In genomic region chr17:35438885-35439284, GRCm38 (mm10) we compare ENCODE assay signal across 8 mouse cellular contexts. TPM values are rescaled to one million over a fixed set of nuclear protein-coding genes. Genes with fewer than 3 reads are reported as not detected.
DNase-seq lines count a peak whose midpoint lies in the region; ATAC-seq and TF ChIP-seq lines count a peak whose summit lies in the region.
"Not testable (repeated sequence)": the region's sequence is repeated elsewhere in the genome, so short reads cannot be mapped to it uniquely, and the experiment has no call there.

Gene H2-Q7, plus strand, starts transcription at chr17:35439155.

- peak; percentile 91 for ATAC-seq in hindbrain, embryonic 12.5 days (ENCODE audit: low FRiP score)
- peak; percentile 95 for ATAC-seq in neural tube, embryonic 14.5 days (ENCODE audit: low read depth)
- peak; percentile 95 for ATAC-seq in stomach, postnatal 0 days (ENCODE audit: low FRiP score, low TSS enrichment)

- H3K4me2 ChIP-seq in hindbrain, embryonic 12.5 days (replicated peaks) = peak within 1 kb of the TSS; percentile 94
- peak within 1 kb of the TSS; percentile 84 for H3K4me2 ChIP-seq in neural tube, embryonic 14.5 days (ENCODE audit: low read depth, low read length)
- H3K4me2 ChIP-seq in stomach, postnatal 0 days (replicated peaks; ENCODE audit: low read depth) = peak within 1 kb of the TSS; percentile 81

- not testable (repeated sequence) for TF ChIP-seq RAD21 in MEL (IDR thresholded peaks at IDR 0.05; ENCODE audit: low read depth, low read length)

- not testable (repeated sequence) for H3K4me1 ChIP-seq in MEL (ENCODE audit: control insufficient read depth in 1 of 2, insufficient read depth in 2 of 2, low read length in 2 of 2); hindbrain, embryonic 12.5 days; lung, adult 2 months (ENCODE audit: control insufficient read depth, insufficient read depth, low read length); neural tube, embryonic 14.5 days (ENCODE audit: control insufficient read depth, insufficient read depth, low read length); stomach, postnatal 0 days (replicated peaks; ENCODE audit: control insufficient read depth, insufficient read depth)

- H3K27ac ChIP-seq in MEL (ENCODE audit: control insufficient read depth, low read depth, low read length); hindbrain, embryonic 12.5 days; neural tube, embryonic 14.5 days (ENCODE audit: low read depth, low read length); stomach, postnatal 0 days (replicated peaks): not testable (repeated sequence)

- not testable (repeated sequence) for H3K79me2 ChIP-seq in MEL (ENCODE audit: control insufficient read depth, insufficient read depth, low read length, poor library complexity)

- not testable (repeated sequence) for TF ChIP-seq POLR2A in MEL (IDR thresholded peaks at IDR 0.05; ENCODE audit: control insufficient read depth in 1 of 2, insufficient read depth in 1 of 2, low read depth in 1 of 2, low read length in 2 of 2, poor library complexity in 1 of 2)
- peak; percentile 40; the same call in 1 of the 2 replicates for TF ChIP-seq POLR2A in lung, adult 2 months (IDR thresholded peaks at IDR 0.05; ENCODE audit: borderline replicate concordance, extremely low read depth, low read depth, low read length)

- not testable (repeated sequence) for H3K36me3 ChIP-seq in MEL (ENCODE audit: control insufficient read depth in 1 of 2, insufficient read depth in 2 of 2, low read length in 2 of 2); hindbrain, embryonic 12.5 days; neural tube, embryonic 14.5 days (ENCODE audit: control insufficient read depth, insufficient read depth, low read length); stomach, postnatal 0 days (ENCODE audit: control insufficient read depth, insufficient read depth, low read length)

- not testable (repeated sequence) for H3K9ac ChIP-seq in MEL (ENCODE audit: control insufficient read depth, low read depth, low read length, poor library complexity, severe bottlenecking)
- H3K9ac ChIP-seq in hindbrain, embryonic 12.5 days = peak within 1 kb of the TSS; percentile 68
- peak within 1 kb of the TSS; percentile 54 for H3K9ac ChIP-seq in neural tube, embryonic 14.5 days (replicated peaks; ENCODE audit: low read depth, low read length)
- peak within 1 kb of the TSS; percentile 35; the same call in 1 of the 2 replicates for H3K9ac ChIP-seq in stomach, postnatal 0 days (ENCODE audit: low read length)

- not testable (repeated sequence) for H3K27me3 ChIP-seq in MEL (ENCODE audit: control insufficient read depth in 1 of 2, insufficient read depth in 2 of 2, low read length in 2 of 2); neural tube, embryonic 14.5 days (ENCODE audit: control insufficient read depth, insufficient read depth, low read length); stomach, postnatal 0 days (ENCODE audit: control insufficient read depth, insufficient read depth, low read length)
- peaks cover 24% of the 10 kb centered on the region for H3K27me3 ChIP-seq in hindbrain, embryonic 12.5 days

- H3K9me3 ChIP-seq in MEL (replicated peaks; ENCODE audit: insufficient read depth, low read length); hindbrain, embryonic 12.5 days (replicated peaks); neural tube, embryonic 14.5 days (ENCODE audit: control insufficient read depth, low read length); stomach, postnatal 0 days (ENCODE audit: control insufficient read depth, low read length): not testable (repeated sequence)

- DNase-seq in MEL (ENCODE audit: low read depth, low spot score) = peak; percentile 64
- peak; percentile 46 to 66 for DNase-seq in cerebellum, postnatal 25 days
- DNase-seq in gastrocnemius, adult 18-20 months (ENCODE audit: low spot score) = peak; percentile 83
- peak; percentile 59 for DNase-seq in layer of hippocampus, adult 9-10 months (ENCODE audit: low spot score)
- DNase-seq in lung, adult 2 months = peak; percentile 85
- peak; percentile 85 for DNase-seq in stomach, postnatal 0 days (ENCODE audit: low spot score)

- TF ChIP-seq CTCF in MEL (IDR thresholded peaks at IDR 0.05 in 2 of 3, conservative IDR thresholded peaks at IDR 0.05 in 1 of 3; ENCODE audit: control insufficient read depth in 1 of 3, insufficient read depth in 1 of 3, low read depth in 2 of 3, low read length in 3 of 3, poor library complexity in 1 of 3, severe bottlenecking in 1 of 3); lung, adult 2 months (IDR thresholded peaks at IDR 0.05; ENCODE audit: insufficient read depth, low read length): not testable (repeated sequence)
- TF ChIP-seq CTCF in stomach, postnatal 0 days (IDR thresholded peaks at IDR 0.05; ENCODE audit: low read depth) = 0 out of 2 replicates have a peak, but pooled peaks have one; percentile 11

- WGBS in hindbrain, embryonic 12.5 days = 3% methylated on average over 18 of the region's 18 CpGs
- 2% methylated on average over 18 of the region's 18 CpGs for WGBS in lung, adult 2 months
- WGBS in neural tube, embryonic 14.5 days = 2% methylated on average over 18 of the region's 18 CpGs
- 3% methylated on average over 18 of the region's 18 CpGs for WGBS in stomach, postnatal 0 days

- H3K4me3 ChIP-seq in MEL (ENCODE audit: control insufficient read depth in 1 of 2, insufficient read depth in 1 of 2, low read depth in 2 of 2, low read length in 2 of 2) = not testable (repeated sequence)
- peak within 1 kb of the TSS; percentile 50 for H3K4me3 ChIP-seq in hindbrain, embryonic 12.5 days
- peak within 1 kb of the TSS; percentile 64 for H3K4me3 ChIP-seq in lung, adult 2 months (replicated peaks; ENCODE audit: extremely low read depth, low read depth, low read length)
- H3K4me3 ChIP-seq in neural tube, embryonic 14.5 days (ENCODE audit: low read depth, low read length) = peak within 1 kb of the TSS; percentile 41
- peak within 1 kb of the TSS; percentile 41 for H3K4me3 ChIP-seq in stomach, postnatal 0 days (ENCODE audit: low read depth, low read length)

- TF ChIP-seq EP300 in MEL (IDR thresholded peaks at IDR 0.05; ENCODE audit: low read depth in 1 of 2, low read length in 2 of 2); stomach, postnatal 0 days (optimal IDR thresholded peaks at IDR 0.05): not testable (repeated sequence)

RNA-seq across cellular contexts. Expression of gene H2-Q7, which starts in this region (rescaled TPM):
- 0.23 TPM in 1 of 2 replicates, not detected in the other for total RNA-seq in MEL (2012; rRNA removed)
- 1 to 10 TPM in 1 of 2 experiments, not detected in 1; 4.0 TPM for polyA plus RNA-seq in MEL (2012; ENCODE audit: insufficient read depth in 1 of 2, insufficient read length in 2 of 2, low read depth in 1 of 2, low replicate concordance in 2 of 2, missing spikeins in 1 of 2)
- total RNA-seq in gastrocnemius, adult 18-20 months (2021) = 1 to 10 TPM in 1 of 2 experiments, under 1 TPM in 1; 0.82 to 1.8 TPM
- 3.9 and 4.7 TPM in 2 replicates for polyA plus RNA-seq in hindbrain, embryonic 12.5 days (2016; fragmentation: Nextera tagmentation; extraction: Ambion mirVana)
- 211 and 441 TPM in 2 replicates for polyA plus RNA-seq in lung, adult 2 months (2012; rRNA removed)
- 4.3 and 5.5 TPM in 2 replicates for polyA plus RNA-seq in neural tube, embryonic 14.5 days (2014; fragmentation: Nextera tagmentation; extraction: Ambion mirVana)
- 0.96 and 1.2 TPM in 2 replicates for polyA plus RNA-seq in stomach, postnatal 0 days (2015; fragmentation: Nextera tagmentation; extraction: Ambion mirVana)

Comparison
In these comparisons a context has a peak if more than half of its experiments do, and no peak if none do; other contexts are left out.
1. RNA of gene H2-Q7 (polyA plus RNA-seq): 211 to 441 TPM in lung, adult 2 months; 4.3 to 5.5 TPM in neural tube, embryonic 14.5 days, 3.9 to 4.7 TPM in hindbrain, embryonic 12.5 days, 4.0 TPM in MEL and 0.96 to 1.2 TPM in stomach, postnatal 0 days; every median in the first group is over 10 times any median in the second.
2. Peak in every context shown above with its lines, with median percentiles within 50 percentile points of each other: DNase-seq, ATAC-seq and H3K4me2 ChIP-seq.